Mouse (Mus musculus): ENCODE results near the gene Gm13084.
"Not testable (repeated sequence)": the region's sequence is repeated elsewhere in the genome, so short reads cannot be mapped to it uniquely, and the experiment has no call there.

The Gm13084 gene

DNA sequence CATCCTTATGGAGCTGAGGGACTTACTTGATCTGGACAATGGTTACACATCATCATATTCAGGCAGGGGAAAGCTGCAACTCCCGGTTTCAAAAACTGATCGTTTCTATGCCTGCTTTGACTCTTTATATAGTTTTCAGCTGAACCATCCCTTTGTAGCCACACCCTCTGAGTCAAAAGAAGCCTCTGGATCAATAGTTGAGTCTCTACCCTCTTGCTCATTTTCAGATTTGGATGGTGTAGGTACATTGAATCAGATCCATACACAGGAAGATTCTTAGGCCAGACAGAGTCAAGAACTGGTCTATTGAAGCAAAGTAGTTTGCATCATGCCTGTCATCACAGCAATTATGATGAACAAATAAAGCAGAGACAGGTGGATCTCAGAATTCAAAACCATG is at the start of gene Gm13084:
Gm13084 (minus strand) TSS at position 101 of the 400 bp plus-strand sequence.
- DNase-seq (ENCODE audit: extremely low spot score, low spot score): no peak

GRCm38 (mm10) chr4:143846197-143846596 is 30.3 kb upstream of the Gm13084 start, which contains the start of gene Gm13103:
Gene Gm13103 (plus strand): TSS chr4:143846497.
- DNase-seq (ENCODE audit: extremely low spot score, low spot score): not testable (repeated sequence)

DNA sequence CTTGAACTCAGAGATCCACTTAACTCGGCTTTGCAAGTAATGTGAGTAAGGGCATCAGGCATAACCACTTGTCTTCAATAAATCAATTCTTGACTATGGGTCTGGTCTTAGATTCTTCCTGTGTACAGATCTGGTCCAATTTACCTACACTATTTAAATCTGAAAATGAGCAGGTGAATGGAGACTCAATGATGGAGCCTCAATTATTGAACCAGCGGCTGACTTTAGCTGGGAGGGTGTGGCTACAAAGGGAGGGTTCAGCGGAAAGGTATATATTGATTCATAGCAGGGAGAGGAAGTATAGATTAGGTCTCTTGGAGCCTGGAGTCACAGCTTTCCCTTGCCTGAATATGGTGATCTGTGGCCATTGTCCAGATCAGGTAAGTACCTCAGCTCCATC is 26.8 kb downstream of the Gm13084 start, which contains the start of gene Gm13023:
Gm13023 (plus strand) TSS at position 301 of the 400 bp plus-strand sequence.
- not testable (repeated sequence) for DNase-seq (ENCODE audit: extremely low spot score, low spot score)

Data from neural tube, embryonic 10.5 days (tissue).